Comparison of ENCODE assay signal across 8 mouse cellular contexts in genomic region chr6:116671031-116671430, GRCm38 (mm10). TPM values are rescaled to one million over a fixed set of nuclear protein-coding genes. Genes with fewer than 3 reads are reported as not detected.
DNase-seq lines count a peak whose midpoint lies in the region; ATAC-seq and TF ChIP-seq lines count a peak whose summit lies in the region.

No protein-coding gene starts in this region.

- H3K27ac ChIP-seq in kidney, embryonic 16.5 days (ENCODE audit: low read length) = no peak overlapping the region
- peak overlapping the region; percentile 83 for H3K27ac ChIP-seq in hindbrain, embryonic 13.5 days

- no peaks in the 10 kb centered on the region for H3K36me3 ChIP-seq in kidney, embryonic 16.5 days (ENCODE audit: insufficient read depth, low read length)
- no peaks in the 10 kb centered on the region for H3K36me3 ChIP-seq in hindbrain, embryonic 13.5 days

- no peak overlapping the region for H3K4me3 ChIP-seq in kidney, embryonic 16.5 days (ENCODE audit: low read length)
- peak overlapping the region; percentile 7; the same call in 1 of the 2 replicates for H3K4me3 ChIP-seq in hindbrain, embryonic 13.5 days

- H3K4me2 ChIP-seq in kidney, embryonic 16.5 days (replicated peaks; ENCODE audit: low read depth, low read length) = no peak overlapping the region
- H3K4me2 ChIP-seq in hindbrain, embryonic 13.5 days = peak overlapping the region; percentile 87

- WGBS in kidney, embryonic 16.5 days = 13% methylated on average over 5 of the region's 5 CpGs
- WGBS in hindbrain, embryonic 13.5 days = 12% methylated on average over 5 of the region's 5 CpGs

- no peaks in the 10 kb centered on the region for H3K9me3 ChIP-seq in kidney, embryonic 16.5 days (ENCODE audit: low read length)
- H3K9me3 ChIP-seq in hindbrain, embryonic 13.5 days = no peaks in the 10 kb centered on the region

- H3K4me1 ChIP-seq in kidney, embryonic 16.5 days (ENCODE audit: insufficient read depth, low read length) = peaks cover 17% of the 10 kb centered on the region
- H3K4me1 ChIP-seq in hindbrain, embryonic 13.5 days (replicated peaks) = peaks cover 69% of the 10 kb centered on the region

- no peak for DNase-seq in kidney, adult 9 months
- peak; percentile 69 for DNase-seq in brain, embryonic 14.5 days (ENCODE audit: low read depth)
- DNase-seq in neural tube, embryonic 10.5 days (ENCODE audit: extremely low spot score, low spot score) = peak; percentile 55
- DNase-seq in frontal cortex, postnatal 10 days (ENCODE audit: low spot score in 2 of 2) = no peak
- DNase-seq in adrenal gland, postnatal 4 days (ENCODE audit: low spot score in 2 of 2) = no peak
- no peak for DNase-seq in left cerebral cortex, adult 9 months (ENCODE audit: low spot score in 2 of 2)

- ATAC-seq in kidney, embryonic 16.5 days (ENCODE audit: low FRiP score, low TSS enrichment) = peak; percentile 27
- peak; percentile 10; the same call in 1 of the 2 replicates for ATAC-seq in hindbrain, embryonic 13.5 days (ENCODE audit: low FRiP score)

- no peak for TF ChIP-seq CTCF in brain, embryonic 14.5 days (IDR thresholded peaks at IDR 0.05; ENCODE audit: borderline replicate concordance, extremely low read depth, insufficient read depth, insufficient read length)

- H3K9ac ChIP-seq in kidney, embryonic 16.5 days (replicated peaks; ENCODE audit: low read length) = no peak overlapping the region
- peak overlapping the region; percentile 55 for H3K9ac ChIP-seq in hindbrain, embryonic 13.5 days

- TF ChIP-seq POLR2A in brain, embryonic 14.5 days (IDR thresholded peaks at IDR 0.05; ENCODE audit: borderline replicate concordance, extremely low read depth, insufficient read depth, insufficient read length, poor library complexity, severe bottlenecking) = no peak

- H3K27me3 ChIP-seq in kidney, embryonic 16.5 days (ENCODE audit: insufficient read depth, low read length) = no peaks in the 10 kb centered on the region
- H3K27me3 ChIP-seq in hindbrain, embryonic 13.5 days = no peaks in the 10 kb centered on the region

RNA-seq across cellular contexts. Expression of gene Rassf4, which starts 2.7 kb away (rescaled TPM):
- polyA plus RNA-seq in kidney, embryonic 16.5 days (2015; fragmentation: Nextera tagmentation; extraction: Ambion mirVana) = 6.1 and 6.3 TPM in 2 replicates
- 6.8 and 11.2 TPM in 2 replicates for polyA plus RNA-seq in brain, embryonic 14.5 days (2012; rRNA removed)
- polyA plus RNA-seq in hindbrain, embryonic 13.5 days (2015; fragmentation: Nextera tagmentation; extraction: Ambion mirVana) = 23.0 and 33.3 TPM in 2 replicates
- 1 to 10 TPM; 5.7 to 7.7 TPM for total RNA-seq in adrenal gland, postnatal 4 days (2021)

RNA-seq across cellular contexts. Expression of gene Depp1, which starts 20.6 kb away (rescaled TPM):
- polyA plus RNA-seq in kidney, embryonic 16.5 days (2015; fragmentation: Nextera tagmentation; extraction: Ambion mirVana) = 33.1 and 38.5 TPM in 2 replicates
- 3.2 and 3.4 TPM in 2 replicates for polyA plus RNA-seq in brain, embryonic 14.5 days (2012; rRNA removed)
- 8.0 and 9.2 TPM in 2 replicates for polyA plus RNA-seq in hindbrain, embryonic 13.5 days (2015; fragmentation: Nextera tagmentation; extraction: Ambion mirVana)
- 10 to 100 TPM in 1 of 2 experiments, 1 to 10 TPM in 1; 7.1 to 13.3 TPM for total RNA-seq in adrenal gland, postnatal 4 days (2021)

RNA-seq across cellular contexts. Expression of gene Zfp422, which starts 42.2 kb away (rescaled TPM):
- polyA plus RNA-seq in kidney, embryonic 16.5 days (2015; fragmentation: Nextera tagmentation; extraction: Ambion mirVana) = 192 TPM in 2 replicates
- polyA plus RNA-seq in brain, embryonic 14.5 days (2012; rRNA removed) = 112 and 162 TPM in 2 replicates
- polyA plus RNA-seq in hindbrain, embryonic 13.5 days (2015; fragmentation: Nextera tagmentation; extraction: Ambion mirVana) = 181 and 187 TPM in 2 replicates
- total RNA-seq in adrenal gland, postnatal 4 days (2021) = 10 to 100 TPM; 32.3 to 37.3 TPM

RNA-seq across cellular contexts. Expression of gene Tmem72, which starts 45.7 kb away (rescaled TPM):
- polyA plus RNA-seq in kidney, embryonic 16.5 days (2015; fragmentation: Nextera tagmentation; extraction: Ambion mirVana) = 11.8 and 12.4 TPM in 2 replicates
- 0.18 and 0.63 TPM in 2 replicates for polyA plus RNA-seq in brain, embryonic 14.5 days (2012; rRNA removed)
- polyA plus RNA-seq in hindbrain, embryonic 13.5 days (2015; fragmentation: Nextera tagmentation; extraction: Ambion mirVana) = 1.0 and 1.9 TPM in 2 replicates
- total RNA-seq in adrenal gland, postnatal 4 days (2021) = 1 to 10 TPM in 1 of 2 experiments, under 1 TPM in 1; 0.59 to 4.6 TPM

Comparison
In these comparisons a context has a peak if more than half of its experiments do, and no peak if none do; other contexts are left out.
1. DNase-seq: peak in brain, embryonic 14.5 days (single experiment) and neural tube, embryonic 10.5 days (single experiment); none in kidney, adult 9 months (single experiment), frontal cortex, postnatal 10 days (0 of 2), adrenal gland, postnatal 4 days (0 of 2) and left cerebral cortex, adult 9 months (0 of 2).